Mouse (Mus musculus) midbrain, embryonic 14.5 days (tissue): ENCODE results near the gene Dnmt3c. TPM values are rescaled to one million over a fixed set of nuclear protein-coding genes. Genes with fewer than 3 reads are reported as not detected.
"Not testable (repeated sequence)": the region's sequence is repeated elsewhere in the genome, so short reads cannot be mapped to it uniquely, and the experiment has no call there.

Source experiments
- ATAC-seq: fragments of 200-750 bp; cut with Nextera tagmentation; 2 replicates; pipeline ENCODE4 v1.8.0; 2017; ENCODE audit warnings: moderate number of reproducible peaks, moderate library complexity; ENCODE audit not compliant: low FRiP score, low TSS enrichment
- DNase-seq: peaks from one replicate; pipeline ENCODE4 v3.0.0-alpha.2; 2015
- H3K27ac ChIP-seq: fragments of 300-500 bp; sonication (generic); replicated peaks from 2 replicates; pipeline ENCODE4 v1.5.1; 2014; ENCODE audit warnings: mild to moderate bottlenecking, low read depth, low read length, moderate library complexity
- H3K27me3 ChIP-seq: fragments of 300-500 bp; sonication (generic); 2 replicates; pipeline ENCODE4 v1.6.1; 2014; ENCODE audit warnings: low read length, control low read depth, mixed read lengths; ENCODE audit not compliant: control insufficient read depth, insufficient read depth
- H3K36me3 ChIP-seq: fragments of 300-500 bp; sonication (generic); 2 replicates; pipeline ENCODE4 v1.6.1; 2014; ENCODE audit warnings: low read length, control low read depth; ENCODE audit not compliant: control insufficient read depth, insufficient read depth
- H3K4me1 ChIP-seq: fragments of 300-500 bp; sonication (generic); 2 replicates; pipeline ENCODE4 v1.6.1; 2014; ENCODE audit warnings: mild to moderate bottlenecking, antibody characterized with exemption, low read length, control low read depth; ENCODE audit not compliant: control insufficient read depth, insufficient read depth
- H3K4me2 ChIP-seq: fragments of 300-500 bp; sonication (generic); 2 replicates; pipeline ENCODE4 v1.6.1; 2014; ENCODE audit warnings: mild to moderate bottlenecking, low read length, moderate library complexity
- H3K4me3 ChIP-seq: fragments of 300-500 bp; sonication (generic); replicated peaks from 2 replicates; pipeline ENCODE4 v1.5.1; 2014; ENCODE audit warnings: low read depth, low read length
- H3K9ac ChIP-seq: fragments of 300-500 bp; sonication (generic); replicated peaks from 2 replicates; pipeline ENCODE4 v1.6.1; 2014; ENCODE audit warnings: mild to moderate bottlenecking, low read length, moderate library complexity
- H3K9me3 ChIP-seq: fragments of 300-500 bp; sonication (generic); 2 replicates; pipeline ENCODE4 v1.6.1; 2016; ENCODE audit warnings: low read length, control low read depth, mixed read lengths; ENCODE audit not compliant: control insufficient read depth
- WGBS: fragments of 180-500 bp; shearing (Covaris S2); extraction: QIAGEN DNeasy Blood & Tissue Kit; methylation state at CpG from one replicate; pipeline ENCODE4 v1.1.7; 2014; 5-methylcytosine and 5-hydroxymethylcytosine counted together
- polyA plus RNA-seq: library from polyadenylated mRNA; unstranded; fragments of >200 nt; fragmentation: Nextera tagmentation; extraction: Ambion mirVana; gene quantifications from 2 replicates; pipeline ENCODE4 v1.2.1, GENCODE M21; 2014

Gene Dnmt3c
- polyA plus RNA-seq, result 0.17 TPM in 1 of 2 replicates, not detected in the other

DNA sequence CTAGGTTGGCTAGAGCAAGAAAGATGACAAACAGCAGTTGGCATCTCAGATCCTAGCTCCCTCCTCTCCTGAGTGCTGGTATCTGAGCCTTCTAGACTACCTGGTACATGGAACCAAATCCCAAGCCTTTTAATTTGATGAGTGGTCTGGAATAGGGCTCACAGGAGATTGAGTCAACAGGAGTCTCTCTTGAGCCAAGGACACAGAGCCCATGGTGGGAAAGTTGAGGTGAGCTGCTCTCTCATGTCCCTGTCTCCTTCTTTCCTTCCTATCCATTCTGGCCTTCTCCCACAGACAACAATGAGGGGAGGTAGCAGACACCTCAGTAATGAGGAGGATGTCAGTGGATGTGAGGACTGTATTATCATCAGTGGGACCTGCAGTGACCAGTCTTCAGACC lies at the start of gene Dnmt3c:
Gene Dnmt3c, plus strand, starts transcription at position 301 of the 400 bp plus-strand sequence.
- Histone ChIP-seq H3K4me2 (no peak within 1 kb of the TSS), H3K9me3 (no peaks in the 10 kb centered on the region), H3K27ac (no peak within 1 kb of the TSS), H3K4me3 (no peak within 1 kb of the TSS), H3K36me3 (no peaks in the 10 kb centered on the region), H3K9ac (no peak within 1 kb of the TSS), H3K4me1 (no peaks in the 10 kb centered on the region), H3K27me3 (no peaks in the 10 kb centered on the region)
- no peak for DNase-seq
- no peak for ATAC-seq

DNA sequence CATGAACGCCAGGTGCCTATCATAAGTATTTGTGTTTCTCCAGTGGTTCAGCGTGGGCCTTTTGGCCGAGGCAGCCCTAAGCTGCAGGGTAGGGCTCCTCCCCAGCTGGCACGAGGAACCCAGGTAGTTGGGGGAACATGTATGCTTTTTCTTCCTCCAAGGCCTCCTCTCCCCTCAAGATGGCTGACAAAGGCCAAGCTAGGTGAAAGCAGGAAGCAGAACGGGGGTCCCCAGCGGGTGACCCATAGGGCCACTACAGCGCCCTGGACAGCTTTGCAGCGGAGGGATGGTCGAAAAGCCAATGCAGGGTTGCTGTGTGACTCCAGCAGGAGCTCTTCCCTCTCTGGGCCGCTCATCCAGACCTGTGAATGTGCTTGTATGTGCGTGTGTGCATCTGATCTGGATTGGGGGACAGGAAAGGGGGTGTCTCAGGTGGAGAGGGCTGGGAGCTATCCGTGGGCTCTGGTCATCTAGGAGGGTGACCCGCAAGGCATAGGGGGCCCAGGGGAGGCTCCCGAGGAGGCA lies 47.6 kb upstream of the Dnmt3c start:
- no peak for ATAC-seq
- H3K27ac ChIP-seq, result peak overlapping the region; percentile 55; the same call in 1 of the 2 replicates

DNA sequence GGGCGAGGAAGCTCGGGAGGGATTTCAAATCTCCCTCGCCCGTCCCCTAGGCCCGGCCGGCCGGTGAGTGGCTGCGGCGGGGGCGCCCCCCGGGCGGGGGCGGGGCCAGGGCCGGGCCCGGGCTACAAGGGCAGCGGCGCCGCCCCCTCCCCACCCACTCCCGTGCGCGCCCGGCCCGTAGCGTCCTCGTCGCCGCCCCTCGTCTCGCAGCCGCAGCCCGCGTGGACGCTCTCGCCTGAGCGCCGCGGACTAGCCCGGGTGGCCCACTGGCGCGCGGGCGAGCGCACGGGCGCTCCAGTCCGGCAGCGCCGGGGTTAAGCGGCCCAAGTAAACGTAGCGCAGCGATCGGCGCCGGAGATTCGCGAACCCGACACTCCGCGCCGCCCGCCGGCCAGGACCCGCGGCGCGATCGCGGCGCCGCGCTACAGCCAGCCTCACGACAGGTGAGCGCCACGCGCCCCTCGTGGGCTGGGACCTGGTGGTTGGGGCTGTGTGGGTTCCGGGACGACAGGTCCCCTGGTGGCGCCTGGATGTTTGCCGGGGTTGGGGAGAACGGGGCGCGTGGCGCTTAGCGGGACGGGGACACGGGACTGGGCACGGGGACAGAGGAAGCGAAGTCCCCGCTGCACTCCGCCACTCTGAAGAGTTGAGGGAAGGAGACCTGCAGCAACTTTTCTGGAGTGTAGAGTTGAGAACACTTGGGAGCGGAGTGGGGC lies 47.0 kb upstream of the Dnmt3c start, which contains the start of gene Dnmt3b:
Gene Dnmt3b, plus strand, starts transcription at position 153 of the 716 bp plus-strand sequence.
- H3K9ac ChIP-seq, result peak within 1 kb of the TSS; percentile 82
- peaks cover 10% of the 10 kb centered on the region for H3K4me1 ChIP-seq
- H3K4me2 ChIP-seq, result peak within 1 kb of the TSS; percentile 95
- no peaks in the 10 kb centered on the region for H3K27me3 ChIP-seq
- DNase-seq (peak; percentile 91), ATAC-seq (peak; percentile 88)
- H3K27ac ChIP-seq, result peak within 1 kb of the TSS; percentile 55; the same call in 1 of the 2 replicates
- under 1% methylated on average over 73 of the region's 93 CpGs for WGBS
- H3K36me3 ChIP-seq, result no peaks in the 10 kb centered on the region
- peak within 1 kb of the TSS; percentile 73 for H3K4me3 ChIP-seq
- H3K9me3 ChIP-seq, result no peaks in the 10 kb centered on the region

More for the DNA sequence above, 47.6 kb upstream of the Dnmt3c start:
- no peak for DNase-seq
- H3K9ac ChIP-seq, result peak overlapping the region; percentile 82
- H3K4me2 ChIP-seq, result peak overlapping the region; percentile 95
- WGBS, result 16% methylated on average over 14 of the region's 14 CpGs
- H3K4me1 ChIP-seq, result peaks cover 10% of the 10 kb centered on the region
- no peaks in the 10 kb centered on the region for H3K36me3 ChIP-seq
- H3K27me3 ChIP-seq, result no peaks in the 10 kb centered on the region
- H3K9me3 ChIP-seq, result no peaks in the 10 kb centered on the region
- peak overlapping the region; percentile 73 for H3K4me3 ChIP-seq

DNA sequence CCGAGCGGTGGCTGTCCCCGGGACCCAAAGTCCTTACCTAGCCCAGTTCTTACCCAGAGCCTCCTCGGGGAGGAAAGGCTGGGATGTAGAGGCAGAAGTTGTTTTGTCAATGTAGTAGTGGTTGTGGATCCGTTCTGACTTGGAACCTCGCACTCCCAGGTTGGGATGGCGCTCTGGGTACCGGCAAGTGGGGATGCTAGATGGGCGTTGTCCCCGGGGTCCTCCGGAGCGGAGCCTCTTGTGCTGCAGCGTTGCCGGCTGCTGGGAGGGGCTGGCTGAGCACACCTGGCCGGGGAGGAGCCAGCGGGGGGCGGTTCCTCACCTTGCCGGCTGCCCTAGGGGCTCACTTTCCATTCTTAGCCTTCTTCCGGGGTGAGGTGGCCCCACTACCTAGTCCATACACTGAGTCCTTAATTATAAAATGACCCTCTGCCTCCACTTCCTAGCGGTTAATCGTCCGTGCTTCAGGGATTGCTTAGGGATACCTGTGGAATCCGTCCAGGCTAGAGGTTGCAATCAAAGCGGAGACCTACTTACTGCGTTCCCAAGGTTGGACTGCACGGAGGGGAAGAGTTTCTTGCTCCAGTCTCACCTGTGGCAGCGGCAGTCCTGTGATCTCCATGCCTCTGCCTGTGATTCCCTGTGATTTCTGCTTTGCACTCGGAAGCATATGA lies 46.3 kb upstream of the Dnmt3c start:
- H3K9ac ChIP-seq, result peak overlapping the region; percentile 82
- DNase-seq, result no peak
- H3K27me3 ChIP-seq, result no peaks in the 10 kb centered on the region
- H3K36me3 ChIP-seq, result no peaks in the 10 kb centered on the region
- peak overlapping the region; percentile 95 for H3K4me2 ChIP-seq
- peak overlapping the region; percentile 73 for H3K4me3 ChIP-seq
- 1% methylated on average over 28 of the region's 28 CpGs for WGBS
- no peak overlapping the region for H3K27ac ChIP-seq
- no peaks in the 10 kb centered on the region for H3K9me3 ChIP-seq
- peaks cover 10% of the 10 kb centered on the region for H3K4me1 ChIP-seq
- peak; percentile 32; the same call in 1 of the 2 replicates for ATAC-seq

DNA sequence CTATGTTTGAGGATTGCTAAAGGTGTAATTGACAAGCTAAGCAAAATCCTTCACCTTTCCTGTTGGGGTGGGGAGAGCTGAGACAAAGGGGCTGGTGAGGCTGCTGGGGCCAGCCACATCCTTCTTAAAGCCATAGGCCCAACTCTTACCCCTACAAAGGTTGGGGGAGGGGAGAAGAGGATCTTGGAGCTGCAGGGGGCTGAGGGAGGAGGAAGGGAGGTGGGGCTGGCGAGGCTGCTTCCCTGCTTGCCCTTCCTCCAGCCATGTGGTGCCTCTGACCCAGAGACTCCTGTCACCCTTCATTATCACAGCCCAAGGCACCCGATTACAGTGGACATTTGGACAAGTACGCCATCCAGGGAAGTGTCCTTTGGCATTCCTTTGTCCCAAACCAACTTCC lies 44.8 kb upstream of the Dnmt3c start:
- no peaks in the 10 kb centered on the region for H3K27me3 ChIP-seq
- WGBS, result 38% methylated on average over 3 of the region's 3 CpGs
- H3K9me3 ChIP-seq, result no peaks in the 10 kb centered on the region
- DNase-seq, result peak; percentile 12
- no peak overlapping the region for H3K4me3 ChIP-seq
- H3K36me3 ChIP-seq, result no peaks in the 10 kb centered on the region
- no peak for ATAC-seq
- no peak overlapping the region for H3K27ac ChIP-seq
- H3K9ac ChIP-seq, result no peak overlapping the region
- H3K4me2 ChIP-seq, result no peak overlapping the region
- peaks cover 10% of the 10 kb centered on the region for H3K4me1 ChIP-seq

DNA sequence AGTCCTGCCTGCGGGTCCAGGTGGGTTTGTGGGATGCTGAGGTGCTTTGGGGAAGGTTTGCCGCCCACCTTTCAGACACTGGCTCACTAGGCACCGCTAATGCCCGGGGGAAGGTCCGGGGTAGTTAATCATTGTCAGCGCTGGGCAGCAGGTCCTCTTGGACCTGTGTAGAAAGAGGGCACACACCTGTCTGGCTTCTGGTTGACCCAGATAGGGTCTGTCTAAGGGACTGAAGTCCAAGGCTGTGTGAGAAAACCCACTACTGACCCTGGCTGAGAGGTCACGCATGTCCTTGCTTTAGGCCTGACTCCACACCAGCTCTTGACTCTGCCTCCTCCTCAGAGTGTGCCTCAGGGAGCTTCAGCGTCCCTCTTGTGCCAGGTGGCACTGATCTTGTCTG lies 38.8 kb upstream of the Dnmt3c start:
- DNase-seq, H3K36me3 ChIP-seq, H3K9ac ChIP-seq, H3K27me3 ChIP-seq, ATAC-seq, H3K9me3 ChIP-seq, H3K27ac ChIP-seq, H3K4me2 ChIP-seq, H3K4me3 ChIP-seq, H3K4me1 ChIP-seq: not testable (repeated sequence)
- 88% methylated on average over 7 of the region's 8 CpGs for WGBS

DNA sequence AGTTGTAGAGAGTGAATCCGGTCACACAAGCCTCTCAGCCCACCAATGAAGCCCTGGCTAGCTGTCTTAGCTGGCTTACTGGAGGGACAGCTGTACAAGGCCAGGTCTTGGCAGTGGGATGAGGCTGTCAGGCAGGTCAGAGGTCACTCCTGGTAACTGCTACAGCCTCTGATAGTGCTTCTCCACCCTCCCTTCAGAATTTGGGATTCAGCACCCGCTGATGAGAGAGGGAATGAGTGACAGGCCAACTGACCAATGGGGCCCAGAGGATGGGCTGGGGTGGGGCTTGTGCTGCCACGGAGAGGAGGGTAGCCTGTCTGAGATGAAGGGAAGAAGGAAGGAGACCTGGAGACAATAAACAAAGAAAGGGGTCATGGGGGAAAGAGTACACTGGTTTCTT lies 35.8 kb upstream of the Dnmt3c start:
- H3K4me2 ChIP-seq, result no peak overlapping the region
- no peak overlapping the region for H3K9ac ChIP-seq
- H3K27me3 ChIP-seq, result no peaks in the 10 kb centered on the region
- no peaks in the 10 kb centered on the region for H3K9me3 ChIP-seq
- DNase-seq, result no peak
- no peak for ATAC-seq
- H3K36me3 ChIP-seq, result peaks cover 20% of the 10 kb centered on the region
- 44% methylated on average over 3 of the region's 3 CpGs for WGBS
- H3K4me3 ChIP-seq, result no peak overlapping the region
- H3K27ac ChIP-seq, result no peak overlapping the region
- H3K4me1 ChIP-seq, result no peaks in the 10 kb centered on the region

DNA sequence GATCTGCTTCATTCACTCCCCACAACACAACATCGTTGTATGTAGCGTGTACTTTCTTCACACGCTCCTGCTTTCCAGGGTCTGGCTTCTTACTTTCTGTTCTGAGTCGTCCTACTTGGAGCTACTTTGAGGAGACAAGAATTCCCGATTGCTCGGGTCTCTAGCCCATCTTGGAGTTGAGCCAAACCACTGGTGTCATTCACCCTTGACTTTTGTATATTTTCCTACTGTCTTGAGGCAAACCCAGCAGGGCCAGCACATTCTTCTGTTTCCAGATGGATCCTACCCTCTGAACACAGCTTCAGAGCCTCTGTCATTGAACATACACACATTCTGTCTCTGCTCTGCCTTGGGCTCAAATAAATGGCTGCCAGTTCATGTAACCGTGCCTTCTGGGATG lies 31.1 kb upstream of the Dnmt3c start:
- Histone ChIP-seq H3K36me3 (peaks cover 23% of the 10 kb centered on the region), H3K27me3 (no peaks in the 10 kb centered on the region), H3K9ac (no peak overlapping the region), H3K4me2 (no peak overlapping the region), H3K4me3 (no peak overlapping the region), H3K9me3 (no peaks in the 10 kb centered on the region), H3K4me1 (no peaks in the 10 kb centered on the region), H3K27ac (no peak overlapping the region)
- 94% methylated on average over 7 of the region's 7 CpGs for WGBS
- DNase-seq (no peak), ATAC-seq (no peak)
